Mouse (Mus musculus) heart, postnatal 14 days (tissue): ENCODE data around the gene Flna. TPM values are rescaled to one million over a fixed set of nuclear protein-coding genes. Genes with fewer than 3 reads are reported as not detected.

Source experiments
- DNase-seq, 2 experiments: peaks; one replicate each; pipeline ENCODE4 v3.0.0; 2021 to 2022
- intact Hi-C: fragments of 180-260 bp; cut with DNase I; formaldehyde crosslinking; loops from one replicate; pipeline ENCODE4 v1.15.1; 2025
- long read RNA-seq, 2 experiments: library from polyadenylated mRNA; stranded (forward); transcript quantifications; one replicate each; pipeline ENCODE4 v2.0.0; 2021
- total RNA-seq, 2 experiments: library from RNA; stranded (reverse); gene quantifications; 2 replicates each; pipeline ENCODE4 v1.2.3; 2021

Flna gene
- total RNA-seq = 100 to 1,000 TPM; 157 to 168 TPM
- long read RNA-seq, experiment 1, full-length matches to known transcripts = 10 of 48 reads
- long read RNA-seq, experiment 1, partial matches to known transcripts = 34 of 48 reads
- long read RNA-seq, experiment 1, other reads (novel, unspliced or antisense) = 4 of 48 reads
- long read RNA-seq, experiment 2, full-length matches to known transcripts = 8 of 41 reads
- long read RNA-seq, experiment 2, partial matches to known transcripts = 22 of 41 reads
- long read RNA-seq, experiment 2, other reads (novel, unspliced or antisense) = 11 of 41 reads

- DNase-seq = peak; percentile 68 to 72
- intact Hi-C loops = loop anchor here (5.0 kb wide), 3 partner anchors 103 to 143 kb away; partner anchors contain the start of genes Fam3a, Ikbkg and Lage3
Measured at GRCm38 (mm10) chrX:74249615-74250014, at the start of gene Flna. Gene Flna (minus strand): TSS chrX:74249820.

GRCm38 (mm10) chrX:74298348-74298747, 48.7 kb upstream of the Flna start:
- intact Hi-C loops = no loop called here
- DNase-seq = no peak

- peak; percentile 91 to 93 for DNase-seq
- intact Hi-C loops = no loop called here
Measured at GRCm38 (mm10) chrX:74296538-74297448, 47.2 kb upstream of the Flna start, which contains the start of gene Atp6ap1. Gene Atp6ap1 (plus strand): TSS chrX:74297097.

GRCm38 (mm10) chrX:74293431-74293830, 43.8 kb upstream of the Flna start:
- no peak for DNase-seq
- intact Hi-C loops = no loop called here

- intact Hi-C loops = no loop called here
- no peak for DNase-seq
Measured at GRCm38 (mm10) chrX:74283092-74283437, 33.4 kb upstream of the Flna start.

- peak; percentile 80 to 86 for DNase-seq
- intact Hi-C loops = no loop called here
Measured at GRCm38 (mm10) chrX:74282395-74283091, 32.9 kb upstream of the Flna start.

- intact Hi-C loops = no loop called here
- peak; percentile 75 for DNase-seq
Measured at GRCm38 (mm10) chrX:74281732-74282394, 32.2 kb upstream of the Flna start, which contains the start of the genes Taz and Dnase1l1. Gene Taz (plus strand): TSS chrX:74281912. Gene Dnase1l1 (minus strand): TSS chrX:74282337.

GRCm38 (mm10) chrX:74281041-74281731, 31.6 kb upstream of the Flna start:
- intact Hi-C loops = no loop called here
- no peak for DNase-seq

GRCm38 (mm10) chrX:74277916-74278315, 28.3 kb upstream of the Flna start:
- intact Hi-C loops = no loop called here

GRCm38 (mm10) chrX:74273422-74274322, 24.1 kb upstream of the Flna start:
- intact Hi-C loops = no loop called here
- DNase-seq = no peak

More at GRCm38 (mm10) chrX:74277916-74278315, 28.3 kb upstream of the Flna start:
- DNase-seq = no peak

GRCm38 (mm10) chrX:74270902-74271551, 21.4 kb upstream of the Flna start:
- DNase-seq = peak in 1 of 2 experiments; percentile 10

GRCm38 (mm10) chrX:74270062-74270901, 20.7 kb upstream of the Flna start, which contains the start of gene Rpl10:
Gene Rpl10 (plus strand): TSS chrX:74270812.
- DNase-seq = peak; percentile 85 to 88
- intact Hi-C loops = no loop called here

More at GRCm38 (mm10) chrX:74270902-74271551, 21.4 kb upstream of the Flna start:
- intact Hi-C loops = no loop called here

- intact Hi-C loops = no loop called here
- DNase-seq = no peak
Measured at GRCm38 (mm10) chrX:74269736-74270061, 20.1 kb upstream of the Flna start.

- DNase-seq = no peak
- intact Hi-C loops = no loop called here
Measured at GRCm38 (mm10) chrX:74257746-74258145, 8.1 kb upstream of the Flna start.

GRCm38 (mm10) chrX:74254888-74255565, 5.4 kb upstream of the Flna start:
- intact Hi-C loops = no loop called here
- DNase-seq = no peak

- intact Hi-C loops = no loop called here
- peak; percentile 85 to 87 for DNase-seq
Measured at GRCm38 (mm10) chrX:74254153-74254887, 4.7 kb upstream of the Flna start, which contains the start of gene Emd. Gene Emd (plus strand): TSS chrX:74254687.
